Mouse (Mus musculus) testis, adult 2 months (tissue): ENCODE measurements around the gene Lep. TPM values are rescaled to one million over a fixed set of nuclear protein-coding genes. Genes with fewer than 3 reads are reported as not detected.

ENCODE experiments used
- H3K27ac ChIP-seq: fragments of 200-500 bp; 2 replicates; pipeline ENCODE4 v1.5.1; 2012; ENCODE audit warnings: low read depth, low read length; ENCODE audit not compliant: control insufficient read depth, insufficient read depth
- H3K27me3 ChIP-seq: fragments of 200-500 bp; 2 replicates; pipeline ENCODE4 v1.6.1; 2012; ENCODE audit warnings: mild to moderate bottlenecking, low read length, moderate library complexity; ENCODE audit not compliant: control insufficient read depth, insufficient read depth
- H3K36me3 ChIP-seq: fragments of 200-500 bp; 2 replicates; pipeline ENCODE4 v1.6.1; 2012; ENCODE audit warnings: mild to moderate bottlenecking, low read length; ENCODE audit not compliant: control insufficient read depth, insufficient read depth
- H3K4me1 ChIP-seq: fragments of 200-500 bp; 2 replicates; pipeline ENCODE4 v1.6.1; 2012; ENCODE audit warnings: low read length; ENCODE audit not compliant: control insufficient read depth, insufficient read depth
- H3K4me3 ChIP-seq: fragments of 200-500 bp; 2 replicates; pipeline ENCODE4 v1.5.1; 2012; ENCODE audit warnings: low read depth, mild to moderate bottlenecking, low read length, moderate library complexity, mixed read lengths; ENCODE audit not compliant: control insufficient read depth
- CTCF ChIP-seq: fragments of 200-500 bp; IDR thresholded peaks from 2 replicates; pipeline ENCODE4 v1.5.1; 2012; ENCODE audit warnings: low read depth, mild to moderate bottlenecking, inconsistent platforms, low read length, moderate library complexity; ENCODE audit not compliant: control insufficient read depth, insufficient read depth, insufficient replicate concordance
- POLR2A ChIP-seq: fragments of 200-500 bp; IDR thresholded peaks from 2 replicates; pipeline ENCODE4 v1.6.1; 2012; ENCODE audit warnings: low read depth, mild to moderate bottlenecking, inconsistent platforms, low read length, moderate library complexity; ENCODE audit not compliant: control insufficient read depth
- polyA plus RNA-seq: library from polyadenylated mRNA; depleted of rRNA; stranded (reverse); fragments of >200 nt; gene quantifications from 2 replicates; pipeline ENCODE4 v1.2.3, GENCODE M21; 2012; rRNA removed

Lep gene
- polyA plus RNA-seq, 1 experiment = 1.0 TPM

DNA sequence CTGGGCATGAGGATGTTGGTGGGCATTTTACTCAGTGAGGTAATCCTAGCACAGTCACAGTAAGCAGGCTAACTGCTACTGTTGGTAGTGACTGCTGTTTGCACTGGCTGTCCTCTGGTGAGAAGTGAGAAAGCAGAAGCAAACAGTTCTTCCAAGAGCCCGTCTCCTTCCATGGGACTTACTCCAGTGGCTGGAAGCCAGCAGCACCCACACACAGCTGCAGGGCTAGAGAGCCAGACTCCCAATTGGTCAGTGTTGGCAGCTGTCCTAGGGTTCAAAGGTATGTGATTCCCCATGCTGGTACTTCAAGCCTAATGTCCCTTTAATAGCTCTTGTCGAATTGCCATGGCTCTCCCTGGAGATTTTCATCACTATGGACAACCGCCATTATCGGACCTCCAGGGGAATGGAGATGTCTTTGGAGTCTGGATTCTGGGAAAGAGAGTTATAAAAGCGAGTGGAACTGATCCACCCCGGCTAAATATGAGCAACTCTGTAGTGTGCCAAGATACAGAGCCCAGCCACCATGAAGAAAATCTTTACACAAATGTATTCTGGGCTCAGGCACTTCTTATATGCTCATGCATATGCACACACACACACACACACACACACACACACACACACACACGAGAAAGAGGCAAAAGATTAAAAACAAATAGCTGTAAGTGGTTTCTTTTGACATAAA, 57.5 kb downstream of the Lep start:
- H3K4me3 ChIP-seq = no peak overlapping the region; the same call in 1 of the 2 replicates
- no peak for TF ChIP-seq POLR2A
- H3K4me1 ChIP-seq = no peaks in the 10 kb centered on the region
- no peaks in the 10 kb centered on the region for H3K36me3 ChIP-seq
- no peak overlapping the region for H3K27ac ChIP-seq
- H3K27me3 ChIP-seq = no peaks in the 10 kb centered on the region

GRCm38 (mm10) chr6:29118231-29118630, 58.2 kb downstream of the Lep start:
- no peak overlapping the region for H3K27ac ChIP-seq
- H3K4me1 ChIP-seq = no peaks in the 10 kb centered on the region
- H3K36me3 ChIP-seq = no peaks in the 10 kb centered on the region
- TF ChIP-seq POLR2A = no peak
- no peak for TF ChIP-seq CTCF
- H3K27me3 ChIP-seq = no peaks in the 10 kb centered on the region
- H3K4me3 ChIP-seq = no peak overlapping the region

DNA sequence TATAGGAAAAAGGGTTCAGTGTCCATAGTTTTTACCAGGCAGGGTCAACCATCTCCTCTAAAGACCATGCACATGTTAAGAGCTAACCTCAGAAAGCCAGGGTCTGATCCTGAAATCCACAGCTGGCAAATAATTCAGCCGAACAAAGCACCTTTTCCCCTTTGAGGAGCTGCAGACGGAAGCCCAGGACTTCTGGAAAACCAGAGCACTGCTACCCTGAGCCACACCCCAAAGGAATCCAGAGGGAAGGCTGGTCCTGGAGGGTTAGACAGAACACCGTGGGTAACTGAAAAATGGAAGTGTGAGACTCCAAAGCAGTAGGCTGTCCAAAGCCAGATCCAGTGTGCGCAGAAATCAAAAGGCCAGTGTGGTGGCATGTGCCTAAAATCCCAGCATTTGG, 58.9 kb downstream of the Lep start:
- no peaks in the 10 kb centered on the region for H3K27me3 ChIP-seq
- H3K4me1 ChIP-seq = no peaks in the 10 kb centered on the region
- no peak overlapping the region for H3K4me3 ChIP-seq
- no peak for TF ChIP-seq CTCF
- TF ChIP-seq POLR2A = no peak
- H3K36me3 ChIP-seq = no peaks in the 10 kb centered on the region
- H3K27ac ChIP-seq = no peak overlapping the region

- Histone ChIP-seq H3K4me3 (no peak overlapping the region), H3K27me3 (no peaks in the 10 kb centered on the region), H3K4me1 (no peaks in the 10 kb centered on the region), H3K27ac (no peak overlapping the region), H3K36me3 (no peaks in the 10 kb centered on the region; the same call in 1 of the 2 replicates)
- TF ChIP-seq POLR2A (no peak), CTCF (no peak)
Measured at GRCm38 (mm10) chr6:29119990-29120389, 60.0 kb downstream of the Lep start.

Other genes with a start within 250 kb of the Lep start
- 1.9 and 3.0 TPM in 2 replicates for gene Lrrc4, start 228.5 kb upstream of the Lep start, polyA plus RNA-seq
- 27.1 and 27.5 TPM in 2 replicates for gene Rbm28, start 104.8 kb downstream of the Lep start, polyA plus RNA-seq
- gene Prrt4, start 119.4 kb downstream of the Lep start, polyA plus RNA-seq = 0.48 and 0.57 TPM in 2 replicates
- gene Impdh1, start 156.1 kb downstream of the Lep start, polyA plus RNA-seq = 6.1 and 7.7 TPM in 2 replicates
- 54.0 and 56.2 TPM in 2 replicates for gene Hilpda, start 212.3 kb downstream of the Lep start, polyA plus RNA-seq
- 1,251 and 1,390 TPM in 2 replicates for gene Fam71f2, start 219.4 kb downstream of the Lep start, polyA plus RNA-seq